Mouse (Mus musculus) limb, embryonic 10.5 days (tissue): ENCODE data around the gene Bola1. TPM values are rescaled to one million over a fixed set of nuclear protein-coding genes. Genes with fewer than 3 reads are reported as not detected.
"Not testable (repeated sequence)": the region's sequence is repeated elsewhere in the genome, so short reads cannot be mapped to it uniquely, and the experiment has no call there.

Experiments
- DNase-seq: peaks from one replicate; pipeline ENCODE4 v3.0.0-alpha.2; 2017; ENCODE audit warnings: low spot score
- H3K27ac ChIP-seq: fragments of 300-500 bp; sonication (generic); 2 replicates; pipeline ENCODE4 v1.5.1; 2016; ENCODE audit warnings: mild to moderate bottlenecking
- H3K27me3 ChIP-seq: fragments of 300-500 bp; sonication (generic); 2 replicates; pipeline ENCODE4 v1.6.1; 2016; ENCODE audit warnings: low read depth, mild to moderate bottlenecking; ENCODE audit not compliant: poor library complexity, severe bottlenecking
- H3K36me3 ChIP-seq: fragments of 300-500 bp; sonication (generic); 2 replicates; pipeline ENCODE4 v1.6.1; 2016; ENCODE audit warnings: mild to moderate bottlenecking, moderate library complexity
- H3K4me1 ChIP-seq: fragments of 300-500 bp; sonication (generic); 2 replicates; pipeline ENCODE4 v1.6.1; 2016
- H3K4me3 ChIP-seq: fragments of 300-500 bp; sonication (generic); 2 replicates; pipeline ENCODE4 v1.5.1; 2016; ENCODE audit warnings: mild to moderate bottlenecking, moderate library complexity
- H3K9me3 ChIP-seq: fragments of 300-500 bp; sonication (generic); replicated peaks from 2 replicates; pipeline ENCODE4 v1.6.1; 2016; ENCODE audit warnings: mild to moderate bottlenecking
- WGBS: fragments of 180-500 bp; shearing (Covaris S2); methylation state at CpG from one replicate; pipeline ENCODE4 v1.1.7; 2016; 5-methylcytosine and 5-hydroxymethylcytosine counted together
- polyA plus RNA-seq: library from polyadenylated mRNA; unstranded; fragments of >200 nt; fragmentation: Nextera tagmentation; extraction: Ambion mirVana; gene quantifications from 2 replicates; pipeline ENCODE4 v1.2.1, GENCODE M21; 2016

The Bola1 gene
- polyA plus RNA-seq, 1 experiment from 2014 or later = 74.2 TPM

DNA sequence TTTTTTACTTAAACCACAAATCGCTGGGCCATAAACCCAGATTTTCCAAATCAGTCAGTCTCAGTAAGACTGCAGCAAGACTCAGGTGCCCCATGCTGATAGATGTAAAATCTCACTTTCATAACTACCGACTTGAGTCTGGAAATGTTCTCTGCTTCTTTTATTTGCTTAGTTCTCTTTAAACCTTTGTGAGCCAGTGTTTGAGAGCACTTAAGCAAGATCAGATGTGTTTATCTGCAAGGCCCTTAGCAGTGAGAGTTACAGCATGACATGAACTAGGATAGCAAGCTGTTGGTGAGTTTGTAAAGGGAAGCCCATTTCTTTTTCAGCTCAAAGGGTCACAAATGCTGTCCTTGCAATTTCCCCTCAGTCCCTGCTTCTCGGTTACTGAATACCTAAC, 37.7 kb upstream of the Bola1 start:
- 79% methylated on average over 3 of the region's 3 CpGs for WGBS
- DNase-seq = no peak
- peaks cover 13% of the 10 kb centered on the region for H3K4me1 ChIP-seq
- no peaks in the 10 kb centered on the region for H3K9me3 ChIP-seq
- H3K27me3 ChIP-seq = peaks cover 49% of the 10 kb centered on the region
- no peak overlapping the region for H3K27ac ChIP-seq
- no peaks in the 10 kb centered on the region for H3K36me3 ChIP-seq
- H3K4me3 ChIP-seq = no peak overlapping the region

DNA sequence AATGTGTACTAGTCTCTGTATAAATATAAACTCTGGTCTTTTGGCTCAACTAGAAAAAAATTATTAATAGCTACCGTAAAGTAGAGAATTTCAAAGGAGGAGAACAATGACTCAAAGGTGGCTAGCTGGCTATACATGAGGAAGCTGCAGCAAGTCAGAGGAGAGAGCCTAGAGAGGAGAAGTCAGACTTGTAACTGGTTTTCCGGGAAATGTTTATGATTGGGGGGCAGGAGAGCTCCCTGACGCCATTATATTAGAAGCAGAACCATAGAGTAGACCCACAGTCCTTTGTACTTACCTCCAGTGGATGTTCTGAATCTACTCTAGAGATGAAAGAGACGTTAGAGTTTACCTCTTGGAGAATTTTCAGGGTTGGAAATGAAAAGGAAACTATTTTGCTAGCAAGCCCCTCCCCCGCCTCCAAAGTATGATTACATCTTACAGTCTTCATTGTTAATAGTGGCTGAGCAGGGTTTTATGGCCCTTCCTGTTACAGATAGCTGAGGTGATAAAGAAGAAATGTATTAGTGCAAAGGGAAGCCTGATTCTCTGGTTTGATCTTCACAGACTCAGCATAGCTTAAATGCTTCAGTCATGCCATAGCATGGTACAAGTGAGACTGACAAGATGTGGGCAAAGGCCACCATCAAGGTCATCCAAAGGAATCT, 36.6 kb upstream of the Bola1 start:
- 86% methylated on average over 5 of the region's 5 CpGs for WGBS
- no peaks in the 10 kb centered on the region for H3K36me3 ChIP-seq
- no peak overlapping the region for H3K27ac ChIP-seq
- H3K4me3 ChIP-seq = no peak overlapping the region
- no peak for DNase-seq
- H3K4me1 ChIP-seq = peaks cover 7% of the 10 kb centered on the region
- H3K9me3 ChIP-seq = no peaks in the 10 kb centered on the region
- H3K27me3 ChIP-seq = peaks cover 51% of the 10 kb centered on the region

- no peaks in the 10 kb centered on the region for H3K36me3 ChIP-seq
- no peak overlapping the region for H3K27ac ChIP-seq
- no peaks in the 10 kb centered on the region for H3K9me3 ChIP-seq
- peak; percentile 53 for DNase-seq
- whole genome bisulfite sequencing = 46% methylated on average over 10 of the region's 10 CpGs
- H3K27me3 ChIP-seq = peaks cover 46% of the 10 kb centered on the region
- H3K4me3 ChIP-seq = no peak overlapping the region
- peaks cover 20% of the 10 kb centered on the region for H3K4me1 ChIP-seq
Measured at GRCm38 (mm10) chr3:96254683-96255355, 35.3 kb upstream of the Bola1 start.

DNA sequence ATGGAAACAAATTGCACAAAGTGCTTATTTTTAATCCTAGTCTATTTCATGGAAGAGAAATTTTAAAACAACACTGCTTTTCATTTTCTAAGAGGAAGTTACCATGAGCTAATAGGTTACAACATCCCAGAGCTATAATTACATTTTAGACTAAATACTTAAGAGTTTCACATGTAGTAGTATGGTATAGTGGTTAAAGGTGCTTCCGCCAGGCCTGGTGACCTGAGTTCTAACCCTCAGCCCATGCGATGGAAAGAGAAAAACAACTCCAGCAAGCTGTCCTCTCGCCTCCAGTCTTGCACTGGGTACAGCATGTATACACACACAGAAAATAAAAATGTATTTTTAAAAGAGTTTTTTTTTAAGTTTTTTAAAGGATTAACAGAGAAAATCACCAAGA, 32.3 kb upstream of the Bola1 start:
- no peak overlapping the region for H3K4me3 ChIP-seq
- H3K27ac ChIP-seq = no peak overlapping the region
- H3K27me3 ChIP-seq = peaks cover 48% of the 10 kb centered on the region
- DNase-seq = no peak
- H3K36me3 ChIP-seq = no peaks in the 10 kb centered on the region
- 87% methylated on average over 3 of the region's 3 CpGs for WGBS
- no peaks in the 10 kb centered on the region for H3K9me3 ChIP-seq
- peaks cover 46% of the 10 kb centered on the region for H3K4me1 ChIP-seq

- Histone ChIP-seq H3K27me3 (peaks cover 44% of the 10 kb centered on the region), H3K4me1 (peaks cover 46% of the 10 kb centered on the region), H3K27ac (no peak overlapping the region), H3K4me3 (no peak overlapping the region), H3K36me3 (no peaks in the 10 kb centered on the region), H3K9me3 (no peaks in the 10 kb centered on the region)
- 34% methylated on average over 3 of the region's 3 CpGs for WGBS
- DNase-seq = peak; percentile 49
Measured at GRCm38 (mm10) chr3:96250890-96251289, 31.4 kb upstream of the Bola1 start.

DNA sequence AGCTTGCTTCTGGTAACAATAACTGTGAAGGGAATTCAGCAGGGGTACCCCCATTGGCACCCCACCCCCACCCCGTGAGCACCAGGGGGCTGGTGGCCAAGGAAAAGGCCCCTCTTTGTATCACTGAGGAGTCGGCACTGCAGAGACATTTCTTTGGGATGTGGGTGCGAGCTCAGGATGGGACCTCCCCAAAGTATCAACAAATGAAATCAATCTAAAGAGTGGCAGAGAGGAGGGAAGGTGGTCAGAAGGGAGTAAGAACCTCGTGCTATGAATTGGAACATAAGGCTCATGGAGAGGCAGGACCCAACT, 29.5 kb upstream of the Bola1 start:
- peak overlapping the region; percentile 56; the same call in 1 of the 2 replicates for H3K4me3 ChIP-seq

GRCm38 (mm10) chr3:96248141-96249033, 28.9 kb upstream of the Bola1 start:
- Histone ChIP-seq H3K36me3 (no peaks in the 10 kb centered on the region), H3K4me1 (peaks cover 58% of the 10 kb centered on the region), H3K27ac (peak overlapping the region; percentile 85; the same call in 1 of the 2 replicates), H3K9me3 (no peaks in the 10 kb centered on the region), H3K4me3 (peak overlapping the region; percentile 56), H3K27me3 (peaks cover 21% of the 10 kb centered on the region)
- DNase-seq = no peak
- WGBS = 55% methylated on average over 6 of the region's 6 CpGs

More for the DNA sequence above, 29.5 kb upstream of the Bola1 start:
- Histone ChIP-seq H3K4me1 (peaks cover 52% of the 10 kb centered on the region), H3K9me3 (no peaks in the 10 kb centered on the region), H3K27ac (0 out of 2 replicates have a peak overlapping the region, but pooled peaks have one; percentile 40), H3K36me3 (no peaks in the 10 kb centered on the region), H3K27me3 (peaks cover 27% of the 10 kb centered on the region)
- no peak for DNase-seq
- 55% methylated on average over 4 of the region's 4 CpGs for WGBS

DNA sequence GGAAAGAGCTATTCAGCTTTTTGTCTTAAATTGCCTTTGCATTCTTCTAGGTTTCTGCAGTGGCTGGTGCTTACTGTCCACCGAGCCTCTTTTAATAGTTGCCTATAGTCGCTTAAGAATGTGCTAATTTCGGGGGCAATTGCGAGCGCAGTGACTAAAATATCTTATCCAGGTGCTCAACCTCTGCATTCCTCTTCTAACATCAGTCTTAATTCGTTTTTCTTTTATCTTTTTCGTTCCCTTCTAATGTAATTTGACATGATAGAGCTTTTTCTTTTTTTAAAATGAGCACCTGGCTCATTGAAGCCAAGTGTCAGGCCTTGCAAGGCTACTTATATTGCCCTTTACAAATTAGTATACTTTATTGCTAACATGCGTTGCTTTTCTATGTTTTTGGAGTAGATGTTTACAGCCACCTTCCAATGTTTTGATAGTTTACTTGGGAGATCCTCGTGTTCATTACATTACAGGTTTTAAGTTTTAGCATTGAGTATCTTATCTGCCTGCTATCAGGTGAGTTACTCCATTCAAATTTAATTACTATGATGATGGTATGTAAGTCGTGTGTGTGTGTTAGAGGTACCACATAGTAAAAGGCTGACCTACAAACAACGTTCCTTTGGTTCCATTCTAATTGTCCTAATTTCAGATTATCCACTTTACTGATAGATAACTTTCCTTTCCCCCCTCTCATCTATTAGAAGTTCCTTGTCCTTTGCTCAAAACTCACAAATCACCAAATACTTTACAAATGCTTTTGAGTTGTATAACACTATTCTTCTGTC, 28.0 kb upstream of the Bola1 start:
- Histone ChIP-seq H3K4me3 (peak overlapping the region; percentile 56), H3K4me1 (peaks cover 66% of the 10 kb centered on the region), H3K27ac (peak overlapping the region; percentile 85), H3K36me3 (no peaks in the 10 kb centered on the region), H3K9me3 (no peaks in the 10 kb centered on the region), H3K27me3 (peaks cover 13% of the 10 kb centered on the region)
- 3% methylated on average over 11 of the region's 11 CpGs for WGBS
- DNase-seq = no peak

GRCm38 (mm10) chr3:96246427-96246856, 26.9 kb upstream of the Bola1 start, which contains the start of gene Hist2h3c1:
Gene Hist2h3c1, plus strand, starts transcription at chr3:96246685.
- H3K36me3 ChIP-seq, H3K9me3 ChIP-seq, DNase-seq, H3K27me3 ChIP-seq: not testable (repeated sequence)
- peaks cover 71% of the 10 kb centered on the region for H3K4me1 ChIP-seq
- peak within 1 kb of the TSS; percentile 56 for H3K4me3 ChIP-seq
- H3K27ac ChIP-seq = peak within 1 kb of the TSS; percentile 85
- WGBS = 0% methylated on average over 10 of the region's 47 CpGs

DNA sequence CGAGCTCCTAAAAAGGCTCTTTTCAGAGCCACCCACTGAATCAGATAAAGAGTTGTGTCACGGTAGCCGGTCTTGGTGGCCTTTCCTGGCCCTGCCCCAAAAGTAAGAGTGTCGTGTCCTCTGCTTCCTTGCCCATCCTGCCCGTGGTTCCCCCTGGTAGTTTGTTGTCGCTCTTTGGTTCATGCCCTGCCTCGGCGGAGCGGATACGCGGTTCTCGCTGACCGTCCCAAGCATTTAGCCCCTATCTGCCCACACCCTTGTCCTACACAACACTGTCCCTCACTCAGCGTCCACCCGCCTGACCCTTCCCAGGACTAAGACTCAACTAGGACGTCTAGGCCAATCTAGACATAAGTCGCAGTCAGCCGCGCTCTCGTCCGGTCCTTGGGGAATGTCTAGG, 26.5 kb upstream of the Bola1 start:
- H3K9me3 ChIP-seq, H3K27ac ChIP-seq, DNase-seq, H3K27me3 ChIP-seq, H3K36me3 ChIP-seq: not testable (repeated sequence)
- under 1% methylated on average over 12 of the region's 21 CpGs for WGBS
- H3K4me3 ChIP-seq = peak overlapping the region; percentile 34; the same call in 1 of the 2 replicates
- peaks cover 70% of the 10 kb centered on the region for H3K4me1 ChIP-seq

GRCm38 (mm10) chr3:96245003-96245886, 25.7 kb upstream of the Bola1 start, which contains the start of gene Hist2h2aa1:
Gene Hist2h2aa1, plus strand, starts transcription at chr3:96245497.
- Histone ChIP-seq H3K27ac (peak within 1 kb of the TSS; percentile 95), H3K4me3 (peak within 1 kb of the TSS; percentile 55), H3K4me1 (peaks cover 68% of the 10 kb centered on the region)
- WGBS = under 1% methylated on average over 47 of the region's 88 CpGs
- not testable (repeated sequence) for H3K9me3 ChIP-seq, H3K27me3 ChIP-seq, H3K36me3 ChIP-seq
- peak; percentile 83 for DNase-seq
